16 mouse cellular contexts compared by ENCODE assay signal in the genomic region with DNA sequence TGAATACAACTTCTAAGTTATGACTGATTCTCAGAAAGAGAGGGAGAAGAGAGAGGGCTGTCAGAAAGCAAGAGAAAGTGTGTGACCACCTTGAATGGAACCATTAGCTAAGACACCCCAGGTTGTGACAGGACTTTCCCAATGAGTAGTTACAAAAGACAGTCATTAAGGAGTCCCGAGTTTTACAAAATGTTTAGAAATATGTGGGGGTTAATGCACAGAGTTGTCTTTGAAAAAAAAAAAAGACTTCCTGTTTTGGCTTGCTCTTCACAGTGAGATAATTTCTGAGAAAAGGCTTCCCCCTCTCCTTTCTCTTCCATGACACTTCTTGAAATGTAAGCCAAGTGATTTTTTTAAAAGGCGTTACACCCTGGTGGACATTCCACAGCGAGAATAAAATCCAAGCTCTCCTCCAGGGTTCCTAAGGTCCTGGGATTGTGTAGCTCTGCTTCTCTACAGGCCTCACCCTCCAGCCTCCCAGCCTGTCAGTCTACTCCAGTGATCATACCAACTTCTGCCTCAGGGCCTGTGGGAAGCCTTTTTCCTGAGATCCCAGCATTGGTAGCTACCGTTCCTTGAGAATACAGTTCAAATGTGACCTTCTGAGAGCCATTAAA.
DNase-seq lines count a peak whose midpoint lies in the region; ATAC-seq and TF ChIP-seq lines count a peak whose summit lies in the region.
"Had no signal": no experiment of that assay in that cellular context is flagged by ENCODE, and none has a peak within 500 bp of the region (broad histone marks: within the 10 kb centered on the region; RNA-seq: fewer than 3 reads in every experiment).

No protein-coding gene starts in this region.

- no peaks in the 10 kb centered on the region for H3K4me1 ChIP-seq in heart, embryonic 10.5 days
- no peaks in the 10 kb centered on the region for H3K4me1 ChIP-seq in small intestine, adult 2 months (ENCODE audit: control insufficient read depth, insufficient read depth, insufficient read length, low read length)
- no peaks in the 10 kb centered on the region for H3K4me1 ChIP-seq in hindbrain, embryonic 16.5 days (ENCODE audit: control insufficient read depth, insufficient read depth, low read depth, low read length)
- H3K4me1 ChIP-seq: forebrain, embryonic 13.5 days; limb, embryonic 13.5 days; neural tube, embryonic 12.5 days had no signal

- no peaks in the 10 kb centered on the region for H3K27me3 ChIP-seq in heart, embryonic 10.5 days (ENCODE audit: insufficient read depth, poor library complexity, severe bottlenecking)
- no peaks in the 10 kb centered on the region for H3K27me3 ChIP-seq in small intestine, adult 2 months (ENCODE audit: control insufficient read depth, insufficient read depth, low read length)
- H3K27me3 ChIP-seq in hindbrain, embryonic 16.5 days (replicated peaks; ENCODE audit: control insufficient read depth, insufficient read depth, low read length): no peaks in the 10 kb centered on the region
- H3K27me3 ChIP-seq: forebrain, embryonic 13.5 days; limb, embryonic 13.5 days; neural tube, embryonic 12.5 days had no signal

- no peaks in the 10 kb centered on the region for H3K9me3 ChIP-seq in heart, embryonic 10.5 days
- H3K9me3 ChIP-seq in hindbrain, embryonic 16.5 days (ENCODE audit: control insufficient read depth, low read length): no peaks in the 10 kb centered on the region
- H3K9me3 ChIP-seq: forebrain, embryonic 13.5 days; limb, embryonic 13.5 days; neural tube, embryonic 12.5 days had no signal

- 81% methylated on average over 4 of the region's 4 CpGs for WGBS in heart, embryonic 10.5 days
- 70% methylated on average over 4 of the region's 4 CpGs for WGBS in small intestine, adult 2 months
- WGBS in hindbrain, embryonic 16.5 days: 78% methylated on average over 4 of the region's 4 CpGs

- H3K4me3 ChIP-seq in heart, embryonic 10.5 days: no peak overlapping the region
- no peak overlapping the region for H3K4me3 ChIP-seq in small intestine, adult 2 months (ENCODE audit: low read depth, low read length)
- H3K4me3 ChIP-seq in hindbrain, embryonic 16.5 days (ENCODE audit: low read length): no peak overlapping the region
- H3K4me3 ChIP-seq: forebrain, embryonic 13.5 days; heart, adult 2 months; limb, embryonic 13.5 days; neural tube, embryonic 12.5 days had no signal

- intact Hi-C loops in heart, postnatal 10 days (cut with DNase I): no loop called here

- TF ChIP-seq CTCF in small intestine, adult 2 months (IDR thresholded peaks at IDR 0.05; ENCODE audit: extremely low read depth, insufficient read length, insufficient replicate concordance, low read depth, low read length): no peak

- DNase-seq in heart, postnatal 10 days: peak; percentile 8 to 14
- DNase-seq in heart, embryonic 10.5 days (ENCODE audit: low spot score): no peak
- DNase-seq in lung, postnatal 10 days: peak; percentile 17
- no peak for DNase-seq in lung, postnatal 36 days
- no peak for DNase-seq in thymus, adult 18-20 months
- DNase-seq: adrenal gland, adult 8-10 months; cerebellum, adult 8-10 months; kidney, adult 9 months; thymus, postnatal 14 days had no signal

- H3K36me3 ChIP-seq in heart, embryonic 10.5 days: no peaks in the 10 kb centered on the region
- H3K36me3 ChIP-seq in small intestine, adult 2 months (ENCODE audit: control insufficient read depth, insufficient read depth, low read length): peaks cover 2% of the 10 kb centered on the region; the same call in 1 of the 2 replicates
- no peaks in the 10 kb centered on the region for H3K36me3 ChIP-seq in hindbrain, embryonic 16.5 days (ENCODE audit: control insufficient read depth, insufficient read depth, low read length)
- H3K36me3 ChIP-seq: limb, embryonic 13.5 days; neural tube, embryonic 12.5 days had no signal

- TF ChIP-seq POLR2A in small intestine, adult 2 months (IDR thresholded peaks at IDR 0.05; ENCODE audit: low read depth, low read length): no peak

- peak; percentile 85 for ATAC-seq in granulocyte monocyte progenitor cell, adult 5-6 weeks (replicated peaks; ENCODE audit: poor library complexity, severe bottlenecking)
- ATAC-seq in hindbrain, embryonic 16.5 days: no peak
- ATAC-seq: forebrain, embryonic 13.5 days had no signal

- H3K4me2 ChIP-seq in hindbrain, embryonic 16.5 days (ENCODE audit: low read length): no peak overlapping the region
- H3K4me2 ChIP-seq: forebrain, embryonic 13.5 days; limb, embryonic 13.5 days; neural tube, embryonic 12.5 days had no signal

- H3K27ac ChIP-seq in heart, embryonic 10.5 days: no peak overlapping the region
- peak overlapping the region; percentile 41; the same call in 1 of the 2 replicates for H3K27ac ChIP-seq in small intestine, adult 2 months (ENCODE audit: insufficient read depth, low read depth, low read length)
- H3K27ac ChIP-seq in hindbrain, embryonic 16.5 days (ENCODE audit: low read depth, low read length): no peak overlapping the region
- H3K27ac ChIP-seq: forebrain, embryonic 13.5 days; heart, adult 2 months; limb, embryonic 13.5 days; neural tube, embryonic 12.5 days had no signal

- no peak overlapping the region for H3K9ac ChIP-seq in hindbrain, embryonic 16.5 days (ENCODE audit: low read depth, low read length)
- H3K9ac ChIP-seq: forebrain, embryonic 13.5 days; limb, embryonic 13.5 days; neural tube, embryonic 12.5 days had no signal

Comparison
In these comparisons a context has a peak if more than half of its experiments do, and no peak if none do; other contexts are left out.
1. DNase-seq: peak in heart, postnatal 10 days (2 of 2) and lung, postnatal 10 days (single experiment); none in heart, embryonic 10.5 days (single experiment), lung, postnatal 36 days (single experiment) and thymus, adult 18-20 months (0 of 2).